Mouse (Mus musculus): Measurements from ENCODE around the gene Gm37240.

- no peak for TF ChIP-seq POLR2A (IDR thresholded peaks at IDR 0.05; ENCODE audit: insufficient read depth, low read depth, low read length)
- no peak for TF ChIP-seq CTCF (IDR thresholded peaks at IDR 0.05; ENCODE audit: insufficient read depth, low read depth, low read length)
Observed at GRCm38 (mm10) chr3:84929171-84929570, 958.1 kb downstream of the Gm37240 start.

All from olfactory bulb, adult 2 months (tissue).